Mouse (Mus musculus): ENCODE results near the gene Dtymk. TPM values are rescaled to one million over a fixed set of nuclear protein-coding genes. Genes with fewer than 3 reads are reported as not detected.
A peak's percentile ranks its signal among the peaks of the same experiment; 100 is the strongest.
"Not testable (repeated sequence)": the region's sequence is repeated elsewhere in the genome, so short reads cannot be mapped to it uniquely, and the experiment has no call there.

Dtymk gene
- polyA plus RNA-seq, 1 experiment from 2014 or later: 183 TPM

DNA sequence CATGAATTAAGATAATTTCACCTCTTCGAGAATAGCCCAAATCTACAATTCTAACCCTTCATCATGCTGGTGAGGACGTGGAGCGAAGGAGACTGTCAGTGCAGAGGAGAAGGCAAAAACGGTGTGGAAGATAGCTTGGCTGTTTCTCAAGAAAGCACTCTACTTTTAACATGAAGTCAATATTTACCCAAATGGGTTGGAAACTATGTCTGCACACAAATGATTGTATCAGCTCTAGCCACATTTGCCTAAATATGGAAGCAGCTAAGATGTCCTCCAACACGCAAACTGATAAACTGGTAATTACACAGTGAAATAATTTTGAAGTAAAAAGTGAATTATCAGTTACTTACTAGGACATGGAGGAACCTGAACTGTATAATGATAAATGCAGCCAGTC is 1.0 kb upstream of the Dtymk start:
- H3K27ac ChIP-seq (replicated peaks): peak overlapping the region; percentile 96
- 0 out of 2 replicates have a peak overlapping the region, but pooled peaks have one; percentile 90 for H3K4me3 ChIP-seq
- ATAC-seq (replicated peaks): no peak
- H3K27me3 ChIP-seq: no peaks in the 10 kb centered on the region
- H3K9me3 ChIP-seq: no peaks in the 10 kb centered on the region
- WGBS: 81% methylated on average over 5 of the region's 5 CpGs
- peaks cover 25% of the 10 kb centered on the region for H3K36me3 ChIP-seq
- H3K4me2 ChIP-seq (replicated peaks): peak overlapping the region; percentile 94
- H3K9ac ChIP-seq (replicated peaks): no peak overlapping the region
- H3K4me1 ChIP-seq: peaks cover 33% of the 10 kb centered on the region

DNA sequence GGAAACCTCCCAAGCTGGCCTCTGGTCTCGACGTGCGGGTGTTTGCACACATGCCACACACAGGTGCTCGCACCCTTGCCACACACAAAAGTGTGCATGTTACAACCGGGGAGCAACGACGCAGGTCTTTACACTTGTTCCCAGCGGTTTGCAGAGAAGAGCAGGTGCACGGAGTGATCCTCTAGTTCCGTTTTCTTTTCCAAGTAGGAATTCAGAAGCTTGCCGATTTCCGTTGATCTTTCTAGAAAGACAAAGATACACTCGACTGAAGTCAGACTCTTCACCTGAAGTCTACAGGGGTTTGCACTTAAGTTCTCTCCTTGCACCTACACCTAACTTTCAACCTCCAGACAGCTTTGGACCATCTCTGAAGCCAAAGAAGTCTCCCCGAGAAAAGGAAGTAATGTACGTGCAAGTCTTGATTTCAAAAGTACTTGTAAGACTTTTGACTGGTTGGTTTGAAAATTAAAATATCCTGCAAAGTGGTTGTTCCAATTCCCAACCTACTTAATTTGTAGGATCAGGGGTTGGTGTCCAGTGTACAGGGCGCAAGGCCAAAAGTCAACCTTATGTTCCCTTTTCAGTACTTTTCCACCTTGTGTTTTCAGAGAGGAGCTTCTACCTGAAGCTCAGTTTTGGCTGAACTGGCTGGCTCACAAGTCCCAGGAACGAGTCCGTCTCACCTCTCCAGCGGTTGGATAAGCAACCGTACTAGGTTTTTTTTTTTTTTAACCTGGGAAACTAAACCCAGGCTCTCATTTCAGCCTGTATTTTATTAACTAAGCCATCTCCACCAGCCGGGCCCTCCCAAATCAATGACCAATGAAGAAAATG is 847 bp downstream of the Dtymk start:
- no peaks in the 10 kb centered on the region for H3K9me3 ChIP-seq
- H3K36me3 ChIP-seq: peaks cover 22% of the 10 kb centered on the region
- peak overlapping the region; percentile 94 for H3K4me2 ChIP-seq (replicated peaks)
- 78% methylated on average over 21 of the region's 21 CpGs for WGBS
- ATAC-seq (replicated peaks): no peak
- H3K4me1 ChIP-seq: peaks cover 33% of the 10 kb centered on the region
- H3K27me3 ChIP-seq: no peaks in the 10 kb centered on the region
- H3K9ac ChIP-seq (replicated peaks): peak overlapping the region; percentile 74
- H3K27ac ChIP-seq (replicated peaks): peak overlapping the region; percentile 78
- H3K4me3 ChIP-seq: peak overlapping the region; percentile 72

- no peak overlapping the region for H3K4me3 ChIP-seq
- no peak overlapping the region for H3K4me2 ChIP-seq (replicated peaks)
- peaks cover 4% of the 10 kb centered on the region for H3K4me1 ChIP-seq
- no peak overlapping the region for H3K9ac ChIP-seq (replicated peaks)
- H3K9me3 ChIP-seq: no peaks in the 10 kb centered on the region
- no peak overlapping the region for H3K27ac ChIP-seq (replicated peaks)
- 81% methylated on average over 8 of the region's 8 CpGs for WGBS
- H3K36me3 ChIP-seq: peaks cover 63% of the 10 kb centered on the region
- no peaks in the 10 kb centered on the region for H3K27me3 ChIP-seq
- ATAC-seq (replicated peaks): no peak
Measured at GRCm38 (mm10) chr1:93795886-93796285, 5.8 kb downstream of the Dtymk start.

- peaks cover 73% of the 10 kb centered on the region for H3K36me3 ChIP-seq
- WGBS: 95% methylated on average over 8 of the region's 8 CpGs
Measured at GRCm38 (mm10) chr1:93794526-93794925, 7.2 kb downstream of the Dtymk start.

GRCm38 (mm10) chr1:93786912-93787311 is 14.8 kb downstream of the Dtymk start:
- Histone ChIP-seq H3K27ac (replicated peaks) (no peak overlapping the region), H3K4me1 (no peaks in the 10 kb centered on the region), H3K27me3 (no peaks in the 10 kb centered on the region), H3K4me3 (no peak overlapping the region), H3K9me3 (no peaks in the 10 kb centered on the region), H3K4me2 (replicated peaks) (no peak overlapping the region), H3K9ac (replicated peaks) (no peak overlapping the region), H3K36me3 (peaks cover 87% of the 10 kb centered on the region)
- ATAC-seq (replicated peaks): no peak
- WGBS: 87% methylated on average over 2 of the region's 2 CpGs

More at GRCm38 (mm10) chr1:93794526-93794925, 7.2 kb downstream of the Dtymk start:
- H3K4me1 ChIP-seq: no peaks in the 10 kb centered on the region
- H3K9me3 ChIP-seq: no peaks in the 10 kb centered on the region
- no peak overlapping the region for H3K4me2 ChIP-seq (replicated peaks)
- ATAC-seq (replicated peaks): no peak
- no peak overlapping the region for H3K9ac ChIP-seq (replicated peaks)
- no peak overlapping the region for H3K4me3 ChIP-seq
- H3K27ac ChIP-seq (replicated peaks): no peak overlapping the region
- no peaks in the 10 kb centered on the region for H3K27me3 ChIP-seq

DNA sequence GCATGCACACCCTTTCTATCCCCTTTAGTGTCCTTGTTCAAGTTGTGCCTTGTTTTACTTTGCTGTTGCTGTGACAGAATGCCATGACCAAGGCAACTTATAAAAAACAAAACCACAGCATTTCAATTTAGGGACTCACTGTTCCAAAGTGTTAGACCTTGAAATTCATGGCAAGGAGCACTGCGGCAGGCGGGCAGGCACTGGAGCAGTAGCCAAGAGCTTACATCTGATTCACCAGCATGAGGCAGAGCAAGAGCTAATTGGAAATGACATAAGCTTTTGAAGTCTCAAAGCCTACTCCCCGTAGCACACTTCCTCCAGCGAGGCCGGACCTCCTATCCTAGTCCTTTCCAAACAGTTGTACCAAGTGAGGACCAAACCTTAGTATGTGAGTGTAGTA is 25.0 kb downstream of the Dtymk start:
- Histone ChIP-seq H3K9ac (replicated peaks) (no peak overlapping the region), H3K4me1 (no peaks in the 10 kb centered on the region), H3K9me3 (no peaks in the 10 kb centered on the region), H3K27me3 (no peaks in the 10 kb centered on the region), H3K4me2 (replicated peaks) (no peak overlapping the region), H3K4me3 (no peak overlapping the region), H3K36me3 (peaks cover 70% of the 10 kb centered on the region), H3K27ac (replicated peaks) (no peak overlapping the region)
- no peak for ATAC-seq (replicated peaks)
- WGBS: 91% methylated on average over 5 of the region's 5 CpGs

DNA sequence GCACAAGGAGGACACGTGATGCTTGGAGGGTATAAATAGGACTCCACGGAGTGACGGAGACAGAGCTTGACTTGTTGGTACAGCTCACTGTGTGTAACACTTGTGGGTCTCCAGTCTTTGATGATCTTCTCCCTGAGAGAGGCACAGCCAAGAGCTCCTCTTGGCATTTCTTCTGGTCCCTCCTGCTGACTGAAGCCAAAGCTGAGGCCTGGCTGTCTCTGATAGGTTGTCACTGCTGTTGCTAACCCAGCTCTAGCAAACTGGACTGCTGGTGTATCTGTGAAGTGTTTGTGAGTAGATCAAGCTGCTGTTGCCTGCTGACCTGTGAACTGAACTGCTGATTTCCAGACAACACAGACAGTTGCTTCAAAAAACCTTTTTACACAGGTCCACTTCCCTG is 31.8 kb downstream of the Dtymk start:
- Histone ChIP-seq H3K9ac (replicated peaks) (no peak overlapping the region), H3K27me3 (no peaks in the 10 kb centered on the region), H3K9me3 (no peaks in the 10 kb centered on the region), H3K4me2 (replicated peaks) (no peak overlapping the region), H3K4me1 (no peaks in the 10 kb centered on the region), H3K36me3 (peaks cover 34% of the 10 kb centered on the region), H3K27ac (replicated peaks) (no peak overlapping the region), H3K4me3 (no peak overlapping the region)
- ATAC-seq (replicated peaks): no peak
- 96% methylated on average over 3 of the region's 3 CpGs for WGBS

DNA sequence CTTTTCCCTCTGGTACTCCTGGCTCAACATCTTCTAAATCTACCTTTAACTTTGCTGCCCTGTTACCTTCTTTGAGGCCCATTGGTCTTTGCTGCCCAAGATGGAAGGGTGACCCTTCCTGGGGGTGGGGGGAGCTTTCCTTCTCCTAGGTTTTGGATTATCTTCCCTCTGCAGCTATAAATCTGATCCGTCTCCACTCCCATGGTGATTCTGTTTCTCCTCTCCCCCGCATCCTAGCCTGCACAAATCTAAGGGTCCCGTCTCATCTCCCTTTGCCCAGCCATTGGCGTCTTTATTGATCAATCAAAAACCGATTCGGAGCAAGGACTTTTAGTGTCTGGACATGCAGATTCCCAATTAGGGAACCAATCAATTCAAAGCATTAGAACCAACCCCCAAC is 34.1 kb downstream of the Dtymk start:
- H3K27ac ChIP-seq (replicated peaks): no peak overlapping the region
- no peak overlapping the region for H3K4me3 ChIP-seq
- H3K36me3 ChIP-seq: peaks cover 18% of the 10 kb centered on the region; the same call in 1 of the 2 replicates
- no peak overlapping the region for H3K4me2 ChIP-seq (replicated peaks)
- H3K9me3 ChIP-seq: no peaks in the 10 kb centered on the region
- no peaks in the 10 kb centered on the region for H3K27me3 ChIP-seq
- no peaks in the 10 kb centered on the region for H3K4me1 ChIP-seq
- no peak overlapping the region for H3K9ac ChIP-seq (replicated peaks)
- 98% methylated on average over 6 of the region's 6 CpGs for WGBS
- ATAC-seq (replicated peaks): no peak

GRCm38 (mm10) chr1:93764871-93765591 is 36.7 kb downstream of the Dtymk start:
- Histone ChIP-seq H3K9ac (replicated peaks) (no peak overlapping the region), H3K36me3 (peaks cover 13% of the 10 kb centered on the region; the same call in 1 of the 2 replicates), H3K4me2 (replicated peaks) (no peak overlapping the region), H3K4me3 (no peak overlapping the region), H3K4me1 (no peaks in the 10 kb centered on the region), H3K9me3 (no peaks in the 10 kb centered on the region), H3K27me3 (no peaks in the 10 kb centered on the region), H3K27ac (replicated peaks) (no peak overlapping the region)
- no peak for ATAC-seq (replicated peaks)
- 94% methylated on average over 9 of the region's 9 CpGs for WGBS

- H3K4me3 ChIP-seq; ATAC-seq (replicated peaks); H3K36me3 ChIP-seq; H3K4me1 ChIP-seq; H3K27me3 ChIP-seq; H3K27ac ChIP-seq (replicated peaks); H3K9ac ChIP-seq (replicated peaks); H3K4me2 ChIP-seq (replicated peaks); H3K9me3 ChIP-seq: not testable (repeated sequence)
- WGBS: 92% methylated on average over 3 of the region's 3 CpGs
Measured at GRCm38 (mm10) chr1:93763531-93763930, 38.2 kb downstream of the Dtymk start.

- 100% methylated on average over 1 of the region's 1 CpGs for WGBS
- ATAC-seq (replicated peaks): no peak
- Histone ChIP-seq H3K4me1 (peaks cover 19% of the 10 kb centered on the region), H3K36me3 (no peaks in the 10 kb centered on the region), H3K27me3 (no peaks in the 10 kb centered on the region), H3K4me3 (no peak overlapping the region), H3K4me2 (replicated peaks) (no peak overlapping the region), H3K9ac (replicated peaks) (no peak overlapping the region), H3K27ac (replicated peaks) (no peak overlapping the region), H3K9me3 (no peaks in the 10 kb centered on the region)
Measured at GRCm38 (mm10) chr1:93760076-93760475, 41.7 kb downstream of the Dtymk start.

GRCm38 (mm10) chr1:93756154-93756553 is 45.6 kb downstream of the Dtymk start:
- Histone ChIP-seq H3K9ac (replicated peaks) (no peak overlapping the region), H3K27ac (replicated peaks) (no peak overlapping the region), H3K4me1 (peaks cover 28% of the 10 kb centered on the region), H3K27me3 (no peaks in the 10 kb centered on the region), H3K36me3 (no peaks in the 10 kb centered on the region), H3K4me3 (peak overlapping the region; percentile 98), H3K9me3 (no peaks in the 10 kb centered on the region), H3K4me2 (replicated peaks) (peak overlapping the region; percentile 85; the same call in 1 of the 2 replicates)
- no peak for ATAC-seq (replicated peaks)
